Mouse (Mus musculus): ENCODE measurements around the gene Hist1h3f.

GRCm38 (mm10) chr13:23546694-23547093, 2.8 kb downstream of the Hist1h3f start:
- TF ChIP-seq CTCF (IDR thresholded peaks at IDR 0.05) (no peak), EP300 (IDR thresholded peaks at IDR 0.05) (no peak)

Data from lung, postnatal 0 days (tissue).